Mouse (Mus musculus) embryonic fibroblast, embryonic 13.5 days (primary cell): Measurements from ENCODE around the gene Atrn.

Source experiments
- CTCF ChIP-seq: IDR thresholded peaks from 2 replicates; pipeline ENCODE4 v1.5.1; 2011; ENCODE audit warnings: mild to moderate bottlenecking, control low read depth, low read length, moderate library complexity, borderline replicate concordance; ENCODE audit not compliant: insufficient read depth
- POLR2A ChIP-seq: IDR thresholded peaks from 2 replicates; pipeline ENCODE4 v1.6.1; 2011; ENCODE audit warnings: low read depth, mild to moderate bottlenecking, control low read depth, low read length, moderate library complexity

- no peak for TF ChIP-seq CTCF
- TF ChIP-seq POLR2A = no peak
These were observed 147.8 kb downstream of the Atrn start for GRCm38 (mm10) chr2:131053851-131054645.
